Mouse (Mus musculus): ENCODE data around the gene Klc4.
A peak's percentile ranks its signal among the peaks of the same experiment; 100 is the strongest.

The Klc4 gene

DNA sequence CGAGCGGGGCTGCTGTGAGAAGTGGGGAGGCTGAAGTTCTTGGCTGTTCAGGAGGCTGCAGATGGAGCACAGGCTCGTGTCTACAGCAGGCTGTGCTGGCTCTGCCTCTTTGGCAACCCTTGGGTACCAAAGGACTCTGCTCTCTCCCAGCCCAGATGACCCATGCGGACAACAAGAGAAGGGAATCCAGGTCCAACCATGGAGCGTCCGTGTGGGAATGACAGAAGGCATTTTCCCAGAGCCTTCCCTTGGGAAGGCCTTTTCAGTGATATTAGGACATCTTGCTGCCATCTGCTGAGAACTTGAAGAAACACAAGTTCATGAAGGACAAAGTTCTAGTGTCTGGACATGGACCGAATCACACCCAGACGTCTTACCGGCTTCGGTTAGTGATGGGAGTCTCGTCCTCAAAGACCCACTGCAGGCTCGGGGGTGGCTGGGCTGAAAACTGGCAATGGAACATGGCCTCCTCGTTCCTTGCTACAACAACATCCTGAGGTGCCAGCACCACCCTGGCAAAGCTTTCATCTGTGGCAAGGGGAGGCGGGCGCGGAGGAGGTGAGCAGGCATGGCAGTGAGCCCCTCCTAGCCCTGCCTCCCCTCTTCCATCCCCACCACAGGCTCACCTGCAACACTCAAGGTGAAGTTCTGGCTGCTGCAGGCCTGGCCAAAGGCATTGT, 56.0 kb downstream of the Klc4 start:
- DNase-seq (ENCODE audit: low read depth, low spot score) = no peak

DNA sequence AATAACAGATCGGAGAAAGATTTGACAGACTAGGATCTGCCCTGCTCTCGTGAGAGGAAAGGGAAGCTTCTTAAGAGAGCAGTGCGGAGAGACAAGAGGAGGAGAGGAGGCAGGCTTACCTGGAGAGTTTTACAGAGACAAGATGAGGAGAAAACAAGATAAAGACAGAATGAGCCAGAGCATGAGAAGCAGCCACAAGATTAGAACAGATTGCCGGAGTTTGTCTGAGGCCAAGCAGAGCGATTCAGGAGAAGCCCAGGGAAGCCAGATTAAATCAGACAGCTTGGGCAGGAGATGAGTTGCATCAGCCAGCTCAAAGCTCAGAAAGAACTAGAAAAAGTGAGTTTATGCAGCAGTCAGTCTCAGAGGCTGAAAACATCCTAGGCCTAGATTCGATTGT, 56.9 kb downstream of the Klc4 start:
- no peak for DNase-seq (ENCODE audit: low read depth, low spot score)

DNA sequence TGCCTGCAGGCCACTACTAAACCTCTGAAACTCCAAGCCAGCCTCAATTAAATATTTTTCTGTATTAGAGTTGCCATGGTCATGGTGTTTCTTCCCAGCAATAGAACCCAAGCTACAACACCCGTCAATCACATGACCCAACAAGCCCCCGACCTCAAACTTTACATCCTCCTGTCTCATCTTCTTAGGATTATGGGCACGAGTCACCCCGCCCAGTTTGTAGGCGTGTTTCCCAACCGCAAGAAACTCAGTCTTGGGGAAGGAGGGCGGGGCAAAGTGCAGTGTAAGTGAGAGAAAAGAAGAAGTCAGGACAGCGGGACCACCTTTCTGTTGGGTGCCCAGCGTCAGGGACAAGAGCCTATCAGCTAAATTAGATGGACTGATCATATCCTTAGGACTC, 57.6 kb downstream of the Klc4 start:
- DNase-seq (ENCODE audit: low read depth, low spot score) = peak; percentile 19

DNA sequence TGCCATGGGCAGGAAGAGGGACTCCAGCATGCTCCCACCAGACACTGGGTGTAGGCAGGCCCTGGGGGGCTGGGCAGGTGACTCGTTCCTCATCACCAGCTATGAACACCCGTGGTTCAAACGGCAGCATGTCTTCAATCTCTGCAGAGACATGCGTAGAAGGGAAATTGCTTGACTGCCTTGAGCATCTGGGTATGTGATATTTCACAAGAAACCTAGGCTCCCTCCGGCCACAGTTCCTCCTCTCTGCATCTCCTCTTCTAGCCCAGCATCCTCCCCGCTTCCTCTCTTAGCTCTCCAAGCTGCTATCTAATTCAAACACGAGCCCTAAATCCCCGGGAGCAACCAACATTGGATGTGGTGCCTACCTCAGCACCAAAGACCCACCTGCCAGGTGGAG, 59.5 kb downstream of the Klc4 start:
- no peak for DNase-seq (ENCODE audit: low read depth, low spot score)
